Mouse (Mus musculus) hindbrain, postnatal 0 days (tissue): ENCODE data around the gene Ptprm. TPM values are rescaled to one million over a fixed set of nuclear protein-coding genes. Genes with fewer than 3 reads are reported as not detected.

Experiments used
- ATAC-seq: fragments of 200-750 bp; cut with Nextera tagmentation; 2 replicates; pipeline ENCODE4 v1.8.0; 2017; ENCODE audit warnings: mild to moderate bottlenecking, moderate TSS enrichment, moderate library complexity
- DNase-seq: peaks from one replicate; pipeline ENCODE4 v3.0.0-alpha.2; 2015; ENCODE audit warnings: low spot score
- H3K27ac ChIP-seq: fragments of 300-500 bp; sonication (generic); 2 replicates; pipeline ENCODE4 v1.5.1; 2014; ENCODE audit warnings: mild to moderate bottlenecking
- H3K27me3 ChIP-seq: fragments of 300-500 bp; sonication (generic); 2 replicates; pipeline ENCODE4 v1.6.1; 2014; ENCODE audit warnings: low read length, mixed read lengths; ENCODE audit not compliant: insufficient read depth
- H3K36me3 ChIP-seq: fragments of 300-500 bp; sonication (generic); 2 replicates; pipeline ENCODE4 v1.6.1; 2014; ENCODE audit warnings: low read length, mixed read lengths; ENCODE audit not compliant: insufficient read depth
- H3K4me1 ChIP-seq: fragments of 300-500 bp; sonication (generic); 2 replicates; pipeline ENCODE4 v1.6.1; 2014; ENCODE audit warnings: antibody characterized with exemption, low read length, mixed read lengths; ENCODE audit not compliant: insufficient read depth
- H3K4me2 ChIP-seq: fragments of 300-500 bp; sonication (generic); 2 replicates; pipeline ENCODE4 v1.6.1; 2014; ENCODE audit warnings: low read depth, mild to moderate bottlenecking, low read length, moderate library complexity, mixed read lengths
- H3K4me3 ChIP-seq: fragments of 300-500 bp; sonication (generic); 2 replicates; pipeline ENCODE4 v1.5.1; 2014; ENCODE audit warnings: low read length
- H3K9ac ChIP-seq: fragments of 300-500 bp; sonication (generic); replicated peaks from 2 replicates; pipeline ENCODE4 v1.6.1; 2014; ENCODE audit warnings: mild to moderate bottlenecking, low read length, moderate library complexity, mixed read lengths
- H3K9me3 ChIP-seq: fragments of 300-500 bp; sonication (generic); 2 replicates; pipeline ENCODE4 v1.6.1; 2016; ENCODE audit warnings: low read length, mixed read lengths
- CTCF ChIP-seq: IDR thresholded peaks from 2 replicates; pipeline ENCODE4 v1.5.1; 2016; ENCODE audit warnings: antibody characterized with exemption, control low read depth, low read depth
- WGBS: fragments of 180-500 bp; shearing (Covaris S2); extraction: QIAGEN DNeasy Blood & Tissue Kit; methylation state at CpG from one replicate; pipeline ENCODE4 v1.1.7; 2014; 5-methylcytosine and 5-hydroxymethylcytosine counted together
- polyA plus RNA-seq: library from polyadenylated mRNA; unstranded; fragments of >200 nt; fragmentation: Nextera tagmentation; extraction: Ambion mirVana; gene quantifications from 2 replicates; pipeline ENCODE4 v1.2.1, GENCODE M21; 2015
- total RNA-seq: library from RNA; depleted of rRNA; stranded (reverse); fragments of >200 nt; gene quantifications from 2 replicates; pipeline ENCODE4 v1.2.3, GENCODE M21; 2014

The Ptprm gene
- total and polyA plus RNA-seq, 2 experiments from 2014 or later: 19.3 to 52.4 TPM

DNA sequence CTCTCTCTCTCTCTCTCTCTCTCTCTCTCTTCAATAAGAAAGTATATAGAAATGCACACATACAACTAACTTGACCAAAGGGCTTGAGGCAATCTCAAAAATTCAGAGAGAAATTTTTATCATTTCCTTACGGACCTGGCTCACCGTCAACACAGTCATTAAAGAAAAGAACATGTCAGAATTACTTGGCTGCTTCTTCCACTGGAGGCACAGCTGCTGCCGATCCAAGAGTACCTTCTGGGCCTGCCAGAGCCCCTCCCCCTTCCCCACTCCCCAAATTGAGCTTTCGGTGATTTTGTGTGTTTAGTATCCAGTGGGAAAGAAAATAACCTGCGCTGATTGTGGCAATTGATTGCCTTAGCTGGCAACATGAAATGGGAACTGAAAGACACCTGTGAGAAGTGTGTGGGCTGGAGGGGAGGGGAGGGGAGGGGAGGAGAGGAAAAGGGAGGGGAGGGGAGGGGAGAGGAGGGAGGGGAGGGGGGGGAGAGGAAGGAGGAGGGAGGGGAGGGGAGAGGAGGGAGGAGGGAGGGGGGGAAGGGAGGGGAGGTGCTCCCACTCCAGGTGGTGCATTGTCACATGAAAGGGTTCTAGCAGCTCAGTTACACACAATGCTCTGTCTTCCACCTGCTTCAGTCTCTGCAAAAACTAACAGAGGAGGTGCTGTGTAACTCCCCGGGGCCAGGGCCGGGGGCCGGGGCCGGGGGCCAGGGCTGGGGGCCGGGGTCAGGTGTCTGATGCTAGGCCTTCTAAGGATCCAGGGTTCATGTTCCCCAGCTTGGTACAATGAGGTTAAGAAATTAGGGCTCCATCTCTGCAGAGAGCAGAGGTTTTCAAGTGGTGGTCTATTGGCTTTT, 552.2 kb downstream of the Ptprm start:
- no peak for ATAC-seq
- Histone ChIP-seq H3K4me3 (no peak overlapping the region), H3K9me3 (no peaks in the 10 kb centered on the region), H3K36me3 (no peaks in the 10 kb centered on the region), H3K27ac (no peak overlapping the region), H3K4me2 (no peak overlapping the region), H3K4me1 (no peaks in the 10 kb centered on the region), H3K27me3 (no peaks in the 10 kb centered on the region), H3K9ac (no peak overlapping the region)
- DNase-seq: peak; percentile 30
- 31% methylated on average over 10 of the region's 10 CpGs for WGBS
- no peak for TF ChIP-seq CTCF

DNA sequence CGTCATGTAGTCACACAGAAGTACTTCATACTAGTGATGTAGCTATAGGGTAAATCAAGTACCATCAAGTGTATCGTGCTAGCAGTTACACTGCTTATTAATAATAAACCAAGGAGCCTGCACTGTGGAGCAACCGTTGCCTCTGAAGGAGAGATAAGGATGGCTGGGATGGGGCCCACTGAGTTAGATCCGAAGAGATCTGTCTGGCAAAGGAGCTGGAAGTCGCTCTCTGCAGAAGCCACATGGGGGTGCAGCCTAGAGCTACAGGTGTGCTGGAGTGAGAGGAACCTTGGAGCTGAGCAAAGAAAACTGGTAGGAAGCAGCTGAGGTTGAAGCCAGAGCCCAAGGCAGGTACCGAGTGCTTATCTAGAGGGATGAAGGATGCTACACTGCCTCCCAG, 554.0 kb downstream of the Ptprm start:
- H3K4me2 ChIP-seq: no peak overlapping the region
- H3K27me3 ChIP-seq: no peaks in the 10 kb centered on the region
- DNase-seq: no peak
- TF ChIP-seq CTCF: no peak
- H3K27ac ChIP-seq: no peak overlapping the region
- 92% methylated on average over 6 of the region's 6 CpGs for WGBS
- H3K4me1 ChIP-seq: no peaks in the 10 kb centered on the region
- no peaks in the 10 kb centered on the region for H3K36me3 ChIP-seq
- H3K9ac ChIP-seq: no peak overlapping the region
- H3K9me3 ChIP-seq: no peaks in the 10 kb centered on the region
- H3K4me3 ChIP-seq: no peak overlapping the region
- ATAC-seq: no peak

DNA sequence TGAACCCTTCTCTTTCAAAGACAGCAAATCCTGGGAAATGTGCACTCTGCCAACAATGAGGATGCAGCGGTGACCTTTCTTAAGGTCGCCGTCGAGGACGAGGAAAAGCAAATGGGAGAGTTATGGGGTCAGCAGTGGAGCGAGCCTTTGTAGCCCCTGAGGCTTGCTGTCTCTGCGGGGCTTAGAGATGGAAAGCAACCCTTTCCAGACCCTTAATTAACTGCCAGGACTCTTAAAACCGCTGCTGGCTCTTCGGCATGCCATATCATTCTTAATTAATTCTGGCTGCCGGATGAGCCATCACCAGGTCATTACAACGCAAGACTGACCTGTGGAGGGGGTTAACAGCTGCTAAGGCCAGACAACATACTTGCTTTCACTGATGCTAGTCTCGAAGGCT, 568.1 kb downstream of the Ptprm start:
- DNase-seq (no peak), ATAC-seq (no peak)
- TF ChIP-seq CTCF: no peak
- no peaks in the 10 kb centered on the region for H3K9me3 ChIP-seq
- WGBS: 37% methylated on average over 12 of the region's 12 CpGs
- no peak overlapping the region for H3K27ac ChIP-seq
- H3K27me3 ChIP-seq: no peaks in the 10 kb centered on the region
- no peaks in the 10 kb centered on the region for H3K36me3 ChIP-seq
- H3K4me2 ChIP-seq: no peak overlapping the region
- H3K9ac ChIP-seq: no peak overlapping the region
- H3K4me3 ChIP-seq: no peak overlapping the region
- peaks cover 4% of the 10 kb centered on the region; the same call in 1 of the 2 replicates for H3K4me1 ChIP-seq

DNA sequence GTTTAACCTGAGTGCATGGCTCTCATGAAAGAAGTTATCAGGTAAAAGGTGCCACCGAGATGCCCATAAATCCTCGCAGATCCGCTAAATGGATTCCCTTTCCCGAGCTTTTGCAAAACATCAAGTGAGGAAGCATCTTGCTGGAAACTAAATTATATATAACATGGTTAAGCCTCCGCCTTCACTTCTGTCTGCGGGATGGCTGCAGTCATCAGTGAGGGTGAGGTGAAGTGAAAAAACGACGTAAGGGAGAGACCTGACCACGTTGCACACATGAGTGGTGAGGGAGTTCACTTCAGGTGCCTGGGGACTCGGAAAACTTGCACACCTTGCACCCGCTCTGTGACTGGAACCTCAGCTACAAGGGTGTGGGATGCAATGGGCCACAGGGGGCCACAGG, 568.7 kb downstream of the Ptprm start:
- H3K4me2 ChIP-seq: no peak overlapping the region
- no peak overlapping the region for H3K27ac ChIP-seq
- peaks cover 4% of the 10 kb centered on the region; the same call in 1 of the 2 replicates for H3K4me1 ChIP-seq
- DNase-seq: no peak
- WGBS: 89% methylated on average over 11 of the region's 11 CpGs
- no peaks in the 10 kb centered on the region for H3K9me3 ChIP-seq
- H3K9ac ChIP-seq: no peak overlapping the region
- H3K36me3 ChIP-seq: no peaks in the 10 kb centered on the region
- TF ChIP-seq CTCF: no peak
- no peak for ATAC-seq
- no peaks in the 10 kb centered on the region for H3K27me3 ChIP-seq
- H3K4me3 ChIP-seq: no peak overlapping the region

DNA sequence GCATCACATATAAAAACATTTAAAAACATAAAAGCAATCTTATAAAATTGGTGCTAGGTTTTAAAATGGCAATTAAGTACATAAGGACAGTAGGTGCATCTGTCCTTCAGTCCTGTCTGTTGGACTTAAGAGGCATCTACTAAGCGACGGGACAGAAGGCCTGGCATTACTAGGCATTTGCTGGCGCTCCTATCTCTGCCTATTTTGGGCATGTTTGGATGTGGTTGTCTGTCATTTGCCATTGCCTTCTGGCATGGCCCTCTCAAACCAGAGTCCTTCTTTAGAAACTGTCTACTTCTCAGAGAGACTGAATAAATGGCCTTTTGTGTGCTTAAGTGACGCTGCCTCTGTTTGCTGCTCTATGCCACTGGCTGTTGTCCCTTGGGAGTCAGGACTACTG, 570.7 kb downstream of the Ptprm start:
- no peak overlapping the region for H3K4me3 ChIP-seq
- H3K27ac ChIP-seq: no peak overlapping the region
- no peaks in the 10 kb centered on the region for H3K9me3 ChIP-seq
- H3K4me1 ChIP-seq: peaks cover 4% of the 10 kb centered on the region; the same call in 1 of the 2 replicates
- H3K9ac ChIP-seq: no peak overlapping the region
- H3K36me3 ChIP-seq: no peaks in the 10 kb centered on the region
- DNase-seq (no peak), ATAC-seq (no peak)
- WGBS: 78% methylated on average over 4 of the region's 4 CpGs
- no peaks in the 10 kb centered on the region for H3K27me3 ChIP-seq
- TF ChIP-seq CTCF: no peak
- no peak overlapping the region for H3K4me2 ChIP-seq

DNA sequence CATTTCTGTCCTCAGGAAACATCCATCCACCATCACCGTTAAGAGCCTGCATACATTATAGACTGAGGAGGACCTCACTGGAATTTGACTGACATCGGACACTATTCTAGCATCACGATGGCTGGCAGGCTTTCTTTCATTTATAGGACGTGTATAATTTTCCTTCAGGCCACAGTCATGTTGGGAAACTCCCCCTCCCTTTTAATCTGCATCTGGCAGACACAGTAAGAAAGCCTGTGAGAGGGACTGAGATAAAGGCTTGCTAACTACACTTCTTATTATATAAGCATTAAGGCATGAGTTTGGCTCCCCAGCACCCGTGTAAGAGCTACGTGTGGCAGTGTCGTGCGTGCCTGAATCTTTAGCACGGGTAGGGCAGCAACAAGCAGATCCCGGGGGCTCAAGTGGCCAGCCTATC, 571.2 kb downstream of the Ptprm start:
- no peak for DNase-seq
- no peak overlapping the region for H3K27ac ChIP-seq

DNA sequence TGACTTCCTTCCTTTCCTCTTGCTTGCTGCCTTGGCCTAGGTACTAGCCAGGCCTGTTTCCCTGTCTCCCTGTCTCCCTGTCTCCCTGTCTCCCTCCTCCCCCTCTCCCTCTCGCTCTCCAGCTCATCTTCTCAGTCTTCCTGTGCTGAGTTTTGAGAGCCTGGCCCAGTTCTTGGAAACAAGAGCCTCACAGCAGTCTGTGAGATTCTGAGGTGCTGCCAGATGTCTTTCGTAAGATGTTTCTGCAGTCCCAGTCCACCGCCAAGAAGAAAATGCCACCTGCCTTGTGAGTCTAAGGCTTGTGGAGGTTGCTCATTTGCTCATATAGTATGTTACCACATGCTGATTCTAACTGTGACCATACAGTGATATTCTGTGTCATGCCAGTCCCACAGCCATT, 572.3 kb downstream of the Ptprm start:
- Histone ChIP-seq H3K9ac (no peak overlapping the region), H3K4me1 (peaks cover 4% of the 10 kb centered on the region; the same call in 1 of the 2 replicates), H3K9me3 (no peaks in the 10 kb centered on the region), H3K36me3 (no peaks in the 10 kb centered on the region), H3K4me2 (no peak overlapping the region), H3K27ac (no peak overlapping the region), H3K4me3 (no peak overlapping the region), H3K27me3 (no peaks in the 10 kb centered on the region)
- DNase-seq (no peak), ATAC-seq (no peak)
- 65% methylated on average over 3 of the region's 3 CpGs for WGBS
- TF ChIP-seq CTCF: no peak

More for the DNA sequence above, 571.2 kb downstream of the Ptprm start:
- no peak for TF ChIP-seq CTCF
- Histone ChIP-seq H3K36me3 (no peaks in the 10 kb centered on the region), H3K4me3 (no peak overlapping the region), H3K9me3 (no peaks in the 10 kb centered on the region), H3K9ac (no peak overlapping the region), H3K4me1 (peaks cover 4% of the 10 kb centered on the region; the same call in 1 of the 2 replicates), H3K27me3 (no peaks in the 10 kb centered on the region), H3K4me2 (no peak overlapping the region)
- ATAC-seq: no peak
- WGBS: 54% methylated on average over 10 of the region's 10 CpGs
